Mouse (Mus musculus): Measurements from ENCODE around the gene Mrps23. TPM values are rescaled to one million over a fixed set of nuclear protein-coding genes. Genes with fewer than 3 reads are reported as not detected.

Gene Mrps23
- polyA plus RNA-seq, 1 experiment from 2014 or later, result 62.4 TPM

DNA sequence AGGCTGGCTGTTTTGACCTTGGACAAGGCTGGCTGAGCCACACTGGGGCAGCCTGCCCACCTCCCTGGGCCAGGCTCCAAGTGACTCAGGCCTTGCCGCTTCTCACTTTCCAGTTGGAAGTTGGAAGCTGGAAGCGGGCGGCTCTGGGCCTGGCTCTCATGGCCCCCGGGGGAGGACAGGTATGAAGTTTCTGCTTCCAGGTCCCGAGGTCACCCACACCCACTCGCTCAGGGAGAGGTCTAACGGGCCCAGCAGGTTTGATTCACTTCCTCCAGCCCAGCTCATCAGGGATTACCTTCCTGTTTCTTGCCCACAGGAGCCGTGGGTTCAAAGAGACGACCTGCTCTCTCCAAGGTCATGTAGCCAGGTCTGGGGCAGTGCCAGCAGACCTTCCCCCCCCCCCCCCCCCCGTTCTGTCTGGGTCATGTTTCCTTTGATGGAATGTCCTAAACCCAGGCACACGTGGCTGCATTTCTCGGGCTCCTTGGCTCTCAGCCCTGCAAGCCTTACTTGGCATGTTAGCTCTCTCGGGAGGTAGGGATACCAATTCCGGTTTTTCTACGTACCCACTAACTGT, 39.3 kb upstream of the Mrps23 start:
- H3K9me3 ChIP-seq, result no peaks in the 10 kb centered on the region
- no peak overlapping the region for H3K27ac ChIP-seq
- H3K4me2 ChIP-seq, result no peak overlapping the region
- H3K4me1 ChIP-seq, result peaks cover 25% of the 10 kb centered on the region
- ATAC-seq (replicated peaks), result no peak
- no peak overlapping the region for H3K4me3 ChIP-seq
- WGBS, result 52% methylated on average over 15 of the region's 15 CpGs
- no peaks in the 10 kb centered on the region for H3K36me3 ChIP-seq (replicated peaks)
- no peak overlapping the region for H3K9ac ChIP-seq
- no peaks in the 10 kb centered on the region for H3K27me3 ChIP-seq (replicated peaks)

DNA sequence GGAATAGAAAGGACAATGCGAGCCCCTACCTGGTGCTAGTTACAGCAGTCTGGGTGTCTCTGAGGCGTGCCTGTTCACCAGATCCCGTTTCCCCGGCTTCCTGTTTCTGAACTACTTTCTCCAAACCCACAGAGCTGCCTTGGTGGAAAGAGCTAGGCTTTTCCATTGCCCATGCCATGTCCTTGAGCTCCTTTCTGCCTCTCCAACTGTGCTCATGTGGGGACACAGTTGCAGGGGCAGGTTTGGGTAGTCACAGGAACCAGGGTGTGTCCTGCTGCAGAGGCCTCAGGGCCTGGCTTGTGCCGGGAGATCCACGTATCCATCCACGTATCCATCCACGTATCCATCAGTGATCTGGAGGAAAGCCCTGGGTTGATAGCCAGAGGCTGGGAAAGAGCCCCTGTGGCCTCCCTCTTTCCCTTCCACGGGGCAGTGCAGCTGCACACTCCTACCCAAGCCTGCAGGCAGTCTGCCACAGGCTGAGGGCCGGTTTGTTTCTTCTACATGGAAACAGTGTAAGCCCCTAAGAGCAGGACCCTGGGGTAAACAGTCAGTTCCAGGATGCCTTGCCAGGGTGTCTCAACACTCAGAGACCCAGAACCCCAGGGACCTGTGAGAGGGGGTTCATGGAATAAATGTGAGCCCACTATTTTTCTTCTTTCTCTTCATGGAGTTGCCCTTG, 38.4 kb upstream of the Mrps23 start:
- Histone ChIP-seq H3K4me3 (no peak overlapping the region), H3K9ac (no peak overlapping the region), H3K4me2 (no peak overlapping the region), H3K9me3 (no peaks in the 10 kb centered on the region), H3K4me1 (peaks cover 16% of the 10 kb centered on the region), H3K27ac (no peak overlapping the region), H3K27me3 (replicated peaks) (no peaks in the 10 kb centered on the region), H3K36me3 (replicated peaks) (no peaks in the 10 kb centered on the region)
- 80% methylated on average over 10 of the region's 10 CpGs for WGBS
- ATAC-seq (replicated peaks), result no peak

DNA sequence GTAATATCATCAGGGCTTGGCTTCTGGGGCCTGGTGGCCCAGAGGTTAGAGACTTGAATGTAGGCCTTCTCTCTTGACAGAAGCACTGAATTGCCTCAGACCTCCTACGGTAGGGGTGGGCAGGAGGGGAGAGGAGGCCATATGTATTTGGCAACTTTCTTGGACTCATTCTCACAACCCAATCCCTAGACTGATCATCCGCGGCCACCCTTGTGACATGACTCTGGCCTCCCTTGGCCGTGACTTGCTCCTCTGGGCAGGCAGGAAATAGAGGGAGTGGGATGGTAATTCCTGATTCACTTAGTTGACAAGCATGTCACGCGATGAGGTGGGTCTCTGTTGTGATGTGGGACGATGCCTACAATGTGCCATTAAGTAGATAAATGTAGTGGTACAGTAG, 37.7 kb upstream of the Mrps23 start:
- H3K4me2 ChIP-seq, result no peak overlapping the region
- H3K9me3 ChIP-seq, result no peaks in the 10 kb centered on the region
- peaks cover 12% of the 10 kb centered on the region for H3K4me1 ChIP-seq
- WGBS, result 88% methylated on average over 7 of the region's 7 CpGs
- H3K27ac ChIP-seq, result no peak overlapping the region
- no peak overlapping the region for H3K9ac ChIP-seq
- H3K36me3 ChIP-seq (replicated peaks), result no peaks in the 10 kb centered on the region
- no peaks in the 10 kb centered on the region for H3K27me3 ChIP-seq (replicated peaks)
- no peak overlapping the region for H3K4me3 ChIP-seq
- ATAC-seq (replicated peaks), result no peak

DNA sequence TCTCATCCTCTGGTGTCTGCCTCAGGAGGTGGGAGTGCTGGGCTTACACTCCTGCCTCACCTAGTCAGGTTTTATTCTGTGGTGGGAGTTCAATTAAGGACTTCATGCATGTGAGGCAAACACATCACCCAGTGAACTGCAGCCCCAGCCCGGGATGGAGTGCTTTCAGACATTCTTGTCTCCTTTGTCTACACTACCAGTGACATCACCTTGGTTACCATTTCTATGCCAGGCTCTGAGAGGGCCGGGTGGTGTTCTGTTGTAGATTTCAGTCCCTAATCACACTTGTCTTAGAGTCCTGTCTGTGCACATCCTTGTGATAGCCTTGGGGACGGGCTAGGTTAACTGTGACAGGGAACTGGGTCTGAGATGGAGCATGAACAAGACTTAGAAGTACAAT, 35.6 kb upstream of the Mrps23 start:
- WGBS, result 25% methylated on average over 3 of the region's 3 CpGs
- H3K36me3 ChIP-seq (replicated peaks), result no peaks in the 10 kb centered on the region
- no peak overlapping the region for H3K27ac ChIP-seq
- no peaks in the 10 kb centered on the region for H3K27me3 ChIP-seq (replicated peaks)
- H3K4me3 ChIP-seq, result no peak overlapping the region
- no peak for ATAC-seq (replicated peaks)
- H3K4me2 ChIP-seq, result no peak overlapping the region
- no peak overlapping the region for H3K9ac ChIP-seq
- peaks cover 16% of the 10 kb centered on the region for H3K4me1 ChIP-seq
- H3K9me3 ChIP-seq, result no peaks in the 10 kb centered on the region

DNA sequence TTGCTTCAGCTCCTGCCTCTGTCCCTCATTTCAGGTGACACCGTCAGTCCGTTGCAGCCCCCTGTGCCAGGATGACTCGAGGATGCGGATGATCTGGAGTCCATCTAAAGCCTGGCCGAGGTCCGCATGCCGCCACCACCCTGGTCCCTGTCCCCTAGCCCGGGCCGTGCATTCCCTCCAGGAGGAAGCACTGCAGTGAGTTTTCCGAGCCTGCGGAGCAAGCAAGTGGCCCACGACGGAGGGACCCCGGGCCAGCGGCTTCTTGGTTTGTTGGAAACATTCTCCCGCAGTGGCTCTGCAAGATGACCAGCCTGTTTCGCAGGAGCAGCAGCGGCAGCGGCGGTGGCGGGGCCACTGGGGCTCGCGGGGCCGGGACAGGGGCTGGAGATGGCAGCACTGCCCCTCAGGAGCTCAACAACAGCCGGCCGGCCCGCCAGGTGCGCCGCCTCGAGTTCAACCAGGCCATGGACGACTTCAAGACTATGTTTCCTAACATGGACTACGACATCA, 34.6 kb upstream of the Mrps23 start:
- H3K4me3 ChIP-seq, result no peak overlapping the region
- H3K27me3 ChIP-seq (replicated peaks), result no peaks in the 10 kb centered on the region
- no peak overlapping the region for H3K27ac ChIP-seq
- no peak for ATAC-seq (replicated peaks)
- peaks cover 16% of the 10 kb centered on the region for H3K4me1 ChIP-seq
- 27% methylated on average over 32 of the region's 32 CpGs for WGBS
- H3K36me3 ChIP-seq (replicated peaks), result no peaks in the 10 kb centered on the region
- no peaks in the 10 kb centered on the region for H3K9me3 ChIP-seq
- H3K4me2 ChIP-seq, result no peak overlapping the region
- no peak overlapping the region for H3K9ac ChIP-seq

DNA sequence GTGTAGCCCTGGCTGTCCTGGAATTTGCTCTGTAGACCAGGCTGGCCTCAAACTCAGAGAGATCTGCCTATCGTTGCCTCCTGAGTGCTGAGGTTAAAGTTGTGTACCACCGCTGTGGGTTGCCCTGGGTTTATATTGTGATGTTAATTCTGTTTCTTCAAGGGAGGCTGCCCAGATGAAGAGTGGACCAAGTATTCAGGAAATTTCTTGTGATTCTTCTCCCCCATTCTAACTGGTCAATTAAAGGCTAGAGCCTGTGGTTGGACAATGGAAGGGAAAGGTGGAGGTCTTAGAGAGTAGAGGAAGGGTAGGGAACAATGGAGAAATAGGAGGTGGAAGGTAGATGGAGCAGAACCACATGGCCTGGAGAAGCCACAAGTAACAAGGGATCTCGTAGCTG, 33.6 kb upstream of the Mrps23 start:
- H3K36me3 ChIP-seq (replicated peaks), result no peaks in the 10 kb centered on the region
- H3K27ac ChIP-seq, result no peak overlapping the region
- H3K4me3 ChIP-seq, result no peak overlapping the region
- no peaks in the 10 kb centered on the region for H3K27me3 ChIP-seq (replicated peaks)
- no peak overlapping the region for H3K9ac ChIP-seq
- ATAC-seq (replicated peaks), result no peak
- 44% methylated on average over 3 of the region's 3 CpGs for WGBS
- no peaks in the 10 kb centered on the region for H3K9me3 ChIP-seq
- H3K4me2 ChIP-seq, result no peak overlapping the region
- peaks cover 13% of the 10 kb centered on the region for H3K4me1 ChIP-seq

DNA sequence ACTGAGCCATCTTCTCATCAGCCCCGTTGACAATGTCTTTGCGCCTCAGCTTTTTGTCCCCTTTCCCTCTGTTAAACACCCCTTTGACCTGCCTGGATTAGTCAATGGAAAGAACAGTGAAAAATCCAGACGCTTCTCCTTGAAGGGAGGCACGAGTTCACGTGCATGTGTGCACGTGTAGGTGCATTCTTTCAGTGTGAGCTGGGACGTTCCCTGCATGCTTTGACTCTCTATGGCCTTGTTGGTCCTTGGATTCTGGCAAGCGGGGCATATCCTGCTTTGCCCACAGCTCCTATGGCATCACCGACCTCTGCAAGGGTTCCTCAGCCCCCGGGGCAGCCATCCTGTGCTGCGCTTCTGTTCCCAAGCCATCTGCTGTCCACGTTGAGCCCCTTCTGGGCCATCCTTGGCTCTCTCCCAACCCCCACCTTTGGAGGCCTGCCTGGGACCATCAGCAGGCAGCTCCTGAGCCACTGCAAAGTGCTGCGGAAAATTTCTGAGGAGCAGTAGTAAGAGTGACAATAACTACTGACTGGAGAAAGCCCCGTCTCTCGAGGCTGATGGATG, 32.2 kb upstream of the Mrps23 start:
- Histone ChIP-seq H3K9me3 (no peaks in the 10 kb centered on the region), H3K27ac (no peak overlapping the region), H3K4me3 (no peak overlapping the region), H3K4me1 (peaks cover 13% of the 10 kb centered on the region), H3K27me3 (replicated peaks) (no peaks in the 10 kb centered on the region), H3K36me3 (replicated peaks) (no peaks in the 10 kb centered on the region), H3K9ac (no peak overlapping the region), H3K4me2 (no peak overlapping the region)
- 70% methylated on average over 15 of the region's 15 CpGs for WGBS
- no peak for ATAC-seq (replicated peaks)

DNA sequence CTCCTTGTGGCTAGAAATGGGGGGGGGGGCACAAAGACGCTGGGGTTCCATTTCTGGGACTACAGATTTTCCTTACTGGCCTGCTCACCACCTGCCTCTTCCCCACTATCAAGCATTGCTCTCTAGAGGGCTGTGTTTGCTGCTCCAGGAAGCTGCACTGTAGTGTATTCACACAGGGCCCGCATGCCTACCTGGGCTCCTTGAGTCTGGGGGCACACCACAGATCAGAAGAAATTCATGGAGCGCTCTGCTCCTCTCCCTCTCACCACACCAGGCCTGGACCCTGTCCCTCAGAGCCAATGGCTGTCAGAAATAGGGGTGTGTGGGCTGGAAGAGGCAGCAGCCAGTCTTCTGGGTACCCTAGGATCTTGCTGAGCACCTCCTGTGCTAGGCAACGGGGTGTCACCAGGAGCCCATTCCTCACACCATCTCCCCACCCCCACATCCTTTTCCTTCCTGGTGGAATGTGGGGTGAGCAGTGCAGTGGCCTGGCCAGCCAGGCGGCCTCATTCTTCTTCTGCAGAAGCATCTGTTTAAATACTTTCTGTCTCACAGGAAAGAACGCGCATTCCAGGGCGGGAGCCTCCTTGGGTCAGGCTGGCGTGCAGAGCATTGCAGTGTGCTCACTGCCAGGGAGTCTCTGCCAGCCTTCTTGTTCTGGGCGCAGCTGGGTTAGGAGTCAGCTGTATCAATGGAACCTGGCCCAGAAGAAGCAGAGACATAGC, 31.4 kb upstream of the Mrps23 start:
- no peaks in the 10 kb centered on the region for H3K9me3 ChIP-seq
- WGBS, result 42% methylated on average over 10 of the region's 10 CpGs
- H3K27ac ChIP-seq, result 0 out of 2 replicates have a peak overlapping the region, but pooled peaks have one; percentile 29
- no peak overlapping the region for H3K4me2 ChIP-seq
- 0 out of 2 replicates have a peak, but pooled peaks have one; percentile 39 for ATAC-seq (replicated peaks)
- H3K27me3 ChIP-seq (replicated peaks), result no peaks in the 10 kb centered on the region
- H3K4me1 ChIP-seq, result peaks cover 13% of the 10 kb centered on the region
- no peaks in the 10 kb centered on the region for H3K36me3 ChIP-seq (replicated peaks)
- no peak overlapping the region for H3K4me3 ChIP-seq
- H3K9ac ChIP-seq, result no peak overlapping the region

DNA sequence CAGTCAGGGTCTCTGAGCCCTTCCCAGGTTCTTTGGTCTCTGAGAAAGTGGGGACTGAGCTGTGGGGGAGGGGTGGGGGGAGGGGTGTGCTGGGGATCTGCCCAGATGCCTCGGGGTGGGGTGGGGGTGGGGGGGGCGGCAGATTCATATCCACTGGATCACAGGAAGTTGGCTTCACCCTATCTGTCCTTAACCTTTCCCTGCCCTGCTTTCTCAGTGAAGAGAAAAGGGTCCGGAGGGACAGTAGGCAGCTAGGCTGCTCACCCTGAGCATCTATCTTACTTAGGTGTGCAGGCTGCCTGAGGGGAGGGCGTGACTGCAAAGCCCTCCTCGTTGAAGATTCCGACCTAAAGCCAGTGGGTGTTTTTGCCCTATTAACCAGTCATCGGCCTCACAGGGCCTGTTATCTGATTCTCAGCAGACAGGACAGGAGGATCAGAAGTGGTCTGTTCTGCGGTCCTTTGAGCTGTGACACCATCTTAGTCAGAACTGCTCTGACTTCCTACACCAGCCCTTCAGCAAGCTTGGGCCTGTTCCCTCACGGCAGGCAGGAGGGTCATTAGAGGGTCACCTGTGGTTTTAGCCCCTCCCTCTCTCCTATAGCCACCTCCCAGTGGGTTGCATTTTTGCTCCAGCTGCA, 30.7 kb upstream of the Mrps23 start:
- 38% methylated on average over 9 of the region's 9 CpGs for WGBS
- Histone ChIP-seq H3K4me1 (peaks cover 13% of the 10 kb centered on the region), H3K9me3 (no peaks in the 10 kb centered on the region), H3K27me3 (replicated peaks) (no peaks in the 10 kb centered on the region), H3K27ac (no peak overlapping the region), H3K4me2 (no peak overlapping the region), H3K36me3 (replicated peaks) (no peaks in the 10 kb centered on the region), H3K4me3 (no peak overlapping the region), H3K9ac (no peak overlapping the region)
- ATAC-seq (replicated peaks), result no peak

DNA sequence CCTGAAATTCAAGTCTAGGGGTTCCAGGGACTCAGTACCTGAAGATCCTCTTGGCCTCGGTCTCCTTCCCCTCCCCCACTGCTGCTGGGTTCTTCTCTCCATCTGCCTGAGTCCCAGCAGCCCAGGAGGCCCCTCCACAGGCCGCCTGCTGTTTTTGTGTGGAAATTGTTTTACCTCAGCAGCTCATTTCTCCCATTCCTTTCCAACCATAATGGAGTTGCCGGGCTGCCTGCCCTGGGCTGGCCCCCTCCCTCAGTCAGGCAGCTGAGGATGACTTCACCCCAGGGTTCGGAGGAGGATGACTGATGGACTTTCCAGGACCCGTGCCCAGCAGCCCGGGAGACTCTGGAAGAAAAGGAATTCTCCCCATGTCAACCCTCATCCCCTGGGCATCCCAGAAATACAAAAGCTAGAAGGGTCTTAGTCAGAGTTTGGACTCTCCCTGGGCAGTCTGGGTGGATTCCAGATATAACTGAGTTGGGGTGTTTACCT, 23.7 kb upstream of the Mrps23 start:
- WGBS, result 6% methylated on average over 6 of the region's 6 CpGs

DNA sequence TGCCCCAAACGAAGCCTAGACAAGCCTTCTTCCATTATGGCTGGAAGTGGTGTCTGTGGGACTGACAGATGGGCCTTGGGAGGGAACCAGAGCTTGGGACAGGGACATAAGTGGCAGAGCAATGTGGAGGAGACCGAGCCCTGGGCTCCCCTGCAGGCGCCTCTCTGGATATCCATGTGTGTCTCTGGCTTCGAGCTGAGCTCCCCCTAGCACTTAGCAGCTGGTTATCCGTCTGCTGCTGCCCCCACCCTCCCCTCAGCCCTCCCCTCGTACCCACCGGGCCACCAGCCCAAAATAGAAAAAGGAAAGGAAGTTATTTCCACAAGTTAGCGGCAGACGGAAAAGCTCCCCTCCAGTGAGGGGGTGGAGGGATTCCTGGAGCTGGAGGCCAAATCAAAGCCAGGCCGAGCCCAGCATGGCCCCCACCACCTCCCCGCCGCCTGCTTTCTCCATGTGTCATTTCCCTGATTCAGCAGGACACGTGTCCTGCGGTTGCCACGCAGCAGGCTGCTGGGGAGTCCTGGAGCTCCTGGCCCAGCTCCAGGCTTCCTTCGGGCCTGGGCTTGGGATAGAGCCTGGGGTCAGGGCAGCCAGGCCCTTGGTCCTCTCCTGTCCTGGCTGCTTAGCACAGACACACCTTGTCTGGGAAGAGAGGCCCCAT, 23.1 kb upstream of the Mrps23 start:
- H3K4me2 ChIP-seq, result no peak overlapping the region
- peak overlapping the region; percentile 60 for H3K27ac ChIP-seq
- no peaks in the 10 kb centered on the region for H3K27me3 ChIP-seq (replicated peaks)
- H3K9me3 ChIP-seq, result no peaks in the 10 kb centered on the region
- no peak overlapping the region for H3K4me3 ChIP-seq
- peaks cover 21% of the 10 kb centered on the region for H3K4me1 ChIP-seq
- peaks cover 11% of the 10 kb centered on the region; the same call in 1 of the 2 replicates for H3K36me3 ChIP-seq (replicated peaks)
- H3K9ac ChIP-seq, result no peak overlapping the region
- WGBS, result 3% methylated on average over 16 of the region's 16 CpGs
- peak; percentile 50 for ATAC-seq (replicated peaks)

More for the DNA sequence above, 23.7 kb upstream of the Mrps23 start:
- ATAC-seq (replicated peaks), result peak; percentile 50; the same call in 1 of the 2 replicates
- Histone ChIP-seq H3K4me3 (no peak overlapping the region), H3K4me1 (peaks cover 19% of the 10 kb centered on the region), H3K4me2 (no peak overlapping the region), H3K27me3 (replicated peaks) (no peaks in the 10 kb centered on the region), H3K36me3 (replicated peaks) (peaks cover 11% of the 10 kb centered on the region; the same call in 1 of the 2 replicates), H3K27ac (peak overlapping the region; percentile 60), H3K9ac (no peak overlapping the region), H3K9me3 (no peaks in the 10 kb centered on the region)
